Mouse (Mus musculus): Measurements from ENCODE around the gene Arv1. TPM values are rescaled to one million over a fixed set of nuclear protein-coding genes. Genes with fewer than 3 reads are reported as not detected.

Arv1 gene
- polyA plus RNA-seq, 1 experiment from 2014 or later = 32.6 TPM

DNA sequence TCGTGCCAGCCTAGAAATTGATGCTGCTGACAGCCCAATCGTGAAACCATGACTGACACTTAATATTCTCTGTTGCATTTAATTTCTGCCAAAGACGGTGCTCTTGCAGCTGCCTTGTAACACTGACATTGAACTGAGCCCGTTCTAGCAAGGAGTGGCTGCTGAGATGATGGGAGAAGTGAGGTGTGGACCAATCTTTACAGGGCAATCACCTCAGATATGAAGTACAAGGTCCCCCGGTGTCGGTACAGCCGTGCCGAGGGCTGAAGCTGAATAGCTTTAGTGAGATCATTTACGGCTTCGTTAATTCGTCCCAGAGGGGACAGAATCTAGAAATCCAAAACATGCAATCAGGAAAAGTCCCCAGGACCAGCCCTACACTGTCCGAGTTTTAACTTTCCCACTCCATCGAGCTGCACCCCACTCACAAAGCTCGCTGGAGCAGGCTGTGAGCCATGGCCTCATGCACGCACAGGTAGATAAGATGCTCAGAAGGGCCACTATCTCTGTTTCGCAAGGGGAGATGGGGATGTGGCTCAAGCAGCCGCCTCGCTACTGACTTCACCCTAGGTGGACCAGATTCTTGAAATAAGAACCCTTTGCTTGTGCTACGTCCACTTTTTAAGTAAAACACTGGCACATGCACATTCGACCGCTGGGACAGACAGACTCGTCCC, 26.4 kb upstream of the Arv1 start:
- WGBS = 95% methylated on average over 22 of the region's 22 CpGs
- no peak overlapping the region for H3K9ac ChIP-seq (replicated peaks)
- H3K27me3 ChIP-seq = no peaks in the 10 kb centered on the region
- no peaks in the 10 kb centered on the region for H3K9me3 ChIP-seq
- no peak overlapping the region for H3K4me2 ChIP-seq (replicated peaks)
- no peak for ATAC-seq
- H3K4me1 ChIP-seq (replicated peaks) = no peaks in the 10 kb centered on the region
- no peak overlapping the region for H3K4me3 ChIP-seq (replicated peaks)
- H3K27ac ChIP-seq = no peak overlapping the region
- peaks cover 78% of the 10 kb centered on the region for H3K36me3 ChIP-seq

DNA sequence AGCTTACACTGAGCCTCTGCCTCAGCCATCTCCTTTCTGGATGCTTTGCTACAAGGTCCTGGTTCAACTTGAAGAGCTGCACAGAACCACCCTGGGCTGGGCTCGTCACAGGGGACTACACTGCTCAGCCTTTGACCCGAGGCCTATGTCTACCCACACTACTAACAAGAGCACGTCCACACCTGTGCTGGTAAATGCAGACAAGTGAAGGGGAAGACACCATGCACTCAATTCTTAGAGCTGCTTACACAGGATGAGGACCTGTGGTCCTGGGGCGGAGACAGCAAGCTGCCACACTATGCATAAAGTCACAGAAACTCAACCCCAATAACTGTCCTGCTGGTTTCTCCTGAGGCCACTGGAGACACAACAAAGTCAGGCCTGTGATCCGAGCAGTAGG, 21.7 kb upstream of the Arv1 start:
- Histone ChIP-seq H3K27me3 (no peaks in the 10 kb centered on the region), H3K4me2 (replicated peaks) (no peak overlapping the region), H3K36me3 (peaks cover 76% of the 10 kb centered on the region), H3K9me3 (no peaks in the 10 kb centered on the region), H3K27ac (no peak overlapping the region), H3K9ac (replicated peaks) (no peak overlapping the region), H3K4me1 (replicated peaks) (no peaks in the 10 kb centered on the region), H3K4me3 (replicated peaks) (no peak overlapping the region)
- ATAC-seq = no peak
- WGBS = 86% methylated on average over 5 of the region's 5 CpGs

DNA sequence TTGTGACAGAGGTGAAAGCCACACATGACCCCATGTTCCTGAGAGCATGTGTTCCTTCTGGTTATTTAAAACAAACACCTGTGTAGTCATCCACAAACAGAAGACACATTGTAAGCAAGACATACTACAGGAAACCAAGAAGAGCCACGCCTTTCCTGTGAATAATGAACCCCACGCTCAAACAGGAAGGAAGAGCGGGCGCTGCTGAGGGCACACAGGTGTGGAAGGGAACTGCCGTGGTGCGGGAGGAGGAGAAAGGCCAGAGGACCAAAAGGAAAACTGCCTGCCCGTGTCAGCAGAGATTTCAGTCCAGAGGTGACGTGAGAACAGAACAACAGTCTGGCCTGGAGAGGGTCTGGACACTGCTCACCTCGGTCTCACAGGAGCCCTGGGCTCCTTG, 20.9 kb upstream of the Arv1 start:
- peaks cover 76% of the 10 kb centered on the region for H3K36me3 ChIP-seq
- 86% methylated on average over 9 of the region's 9 CpGs for WGBS

DNA sequence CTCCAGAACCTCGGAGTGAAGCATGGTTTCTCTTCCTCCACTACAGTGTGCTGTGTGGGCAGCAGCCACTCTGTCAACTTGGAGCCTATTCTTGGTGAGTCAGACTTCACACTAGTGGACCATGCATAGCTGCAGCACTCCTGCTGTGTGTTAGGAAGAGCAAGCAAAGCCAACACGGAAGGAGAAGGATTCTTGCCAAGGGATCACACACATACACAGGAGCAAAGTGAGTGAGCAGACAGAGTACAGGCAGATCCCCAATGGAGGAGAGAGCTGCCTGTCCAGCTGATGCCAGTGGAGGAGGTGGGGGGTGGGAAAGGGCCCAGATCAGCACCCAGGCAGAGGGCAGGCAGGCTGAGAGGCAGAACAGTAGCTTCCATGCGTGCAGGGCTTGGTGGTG, 19.8 kb upstream of the Arv1 start:
- H3K27ac ChIP-seq = no peak overlapping the region
- no peak overlapping the region for H3K4me3 ChIP-seq (replicated peaks)
- H3K4me1 ChIP-seq (replicated peaks) = no peaks in the 10 kb centered on the region
- no peaks in the 10 kb centered on the region for H3K9me3 ChIP-seq
- peaks cover 85% of the 10 kb centered on the region for H3K36me3 ChIP-seq
- WGBS = 86% methylated on average over 3 of the region's 3 CpGs
- H3K9ac ChIP-seq (replicated peaks) = no peak overlapping the region
- no peak overlapping the region for H3K4me2 ChIP-seq (replicated peaks)
- H3K27me3 ChIP-seq = no peaks in the 10 kb centered on the region
- ATAC-seq = no peak

More for the DNA sequence above, 20.9 kb upstream of the Arv1 start:
- no peak overlapping the region for H3K4me2 ChIP-seq (replicated peaks)
- no peaks in the 10 kb centered on the region for H3K9me3 ChIP-seq
- no peak overlapping the region for H3K27ac ChIP-seq
- ATAC-seq = no peak
- H3K4me3 ChIP-seq (replicated peaks) = no peak overlapping the region
- H3K4me1 ChIP-seq (replicated peaks) = no peaks in the 10 kb centered on the region
- no peak overlapping the region for H3K9ac ChIP-seq (replicated peaks)
- no peaks in the 10 kb centered on the region for H3K27me3 ChIP-seq

DNA sequence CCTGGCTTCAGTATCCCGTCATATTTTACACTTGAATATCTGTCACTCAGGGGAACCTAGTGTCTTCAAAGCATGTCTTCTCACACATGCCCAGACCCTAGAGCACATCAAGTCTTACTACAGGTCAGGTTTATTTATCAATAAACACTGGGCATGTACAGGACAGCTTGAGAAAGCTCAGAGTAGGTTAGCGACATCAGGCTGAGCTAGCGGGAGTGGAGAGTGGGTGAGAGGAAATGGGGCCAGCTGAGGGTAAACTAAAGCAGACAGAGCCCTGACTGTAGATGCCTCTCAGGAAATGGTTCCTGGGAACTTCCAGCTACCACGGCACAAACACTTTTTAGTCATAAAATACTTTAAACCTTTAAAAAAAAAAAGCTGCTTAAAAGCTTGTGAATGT, 18.4 kb upstream of the Arv1 start:
- Histone ChIP-seq H3K27ac (no peak overlapping the region), H3K4me3 (replicated peaks) (no peak overlapping the region), H3K36me3 (peaks cover 77% of the 10 kb centered on the region), H3K9ac (replicated peaks) (no peak overlapping the region), H3K4me2 (replicated peaks) (no peak overlapping the region), H3K9me3 (no peaks in the 10 kb centered on the region), H3K4me1 (replicated peaks) (no peaks in the 10 kb centered on the region), H3K27me3 (no peaks in the 10 kb centered on the region)
- 83% methylated on average over 4 of the region's 4 CpGs for WGBS
- no peak for ATAC-seq

DNA sequence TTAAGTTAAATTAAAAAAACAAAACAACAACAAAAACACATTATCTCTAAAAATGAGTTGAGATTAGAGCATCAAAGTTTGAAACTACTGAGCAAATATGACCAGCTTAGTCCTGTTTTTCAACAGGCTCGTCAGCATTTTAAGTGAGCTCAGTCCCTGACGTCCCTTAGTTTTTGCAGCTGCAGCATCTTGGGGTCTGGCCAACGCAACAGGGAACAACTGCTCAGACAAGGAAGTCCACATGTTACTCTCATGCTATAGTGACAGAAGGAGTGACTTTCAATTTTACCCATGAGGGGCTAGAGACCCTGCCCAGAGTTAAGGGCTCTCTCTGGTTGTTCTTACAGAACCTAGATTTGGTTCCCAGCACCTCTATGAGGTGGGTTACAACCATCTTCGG, 17.6 kb upstream of the Arv1 start:
- no peaks in the 10 kb centered on the region for H3K27me3 ChIP-seq

GRCm38 (mm10) chr8:124705823-124706222, 16.1 kb upstream of the Arv1 start:
- no peak for ATAC-seq
- H3K36me3 ChIP-seq = peaks cover 78% of the 10 kb centered on the region
- H3K9me3 ChIP-seq = no peaks in the 10 kb centered on the region
- H3K27ac ChIP-seq = no peak overlapping the region
- H3K9ac ChIP-seq (replicated peaks) = no peak overlapping the region
- no peaks in the 10 kb centered on the region for H3K27me3 ChIP-seq
- H3K4me2 ChIP-seq (replicated peaks) = no peak overlapping the region
- no peaks in the 10 kb centered on the region for H3K4me1 ChIP-seq (replicated peaks)
- no peak overlapping the region for H3K4me3 ChIP-seq (replicated peaks)
- WGBS = 94% methylated on average over 8 of the region's 8 CpGs

More for the DNA sequence above, 17.6 kb upstream of the Arv1 start:
- Histone ChIP-seq H3K4me3 (replicated peaks) (no peak overlapping the region), H3K27ac (no peak overlapping the region), H3K9ac (replicated peaks) (no peak overlapping the region), H3K36me3 (peaks cover 79% of the 10 kb centered on the region), H3K9me3 (no peaks in the 10 kb centered on the region), H3K4me1 (replicated peaks) (no peaks in the 10 kb centered on the region), H3K4me2 (replicated peaks) (no peak overlapping the region)
- 92% methylated on average over 4 of the region's 4 CpGs for WGBS
- no peak for ATAC-seq

GRCm38 (mm10) chr8:124713207-124713606, 8.7 kb upstream of the Arv1 start:
- no peaks in the 10 kb centered on the region for H3K9me3 ChIP-seq
- no peak for ATAC-seq
- H3K4me3 ChIP-seq (replicated peaks) = no peak overlapping the region
- no peaks in the 10 kb centered on the region for H3K27me3 ChIP-seq
- H3K4me1 ChIP-seq (replicated peaks) = no peaks in the 10 kb centered on the region
- H3K36me3 ChIP-seq = peaks cover 57% of the 10 kb centered on the region
- WGBS = 95% methylated on average over 6 of the region's 6 CpGs
- H3K9ac ChIP-seq (replicated peaks) = no peak overlapping the region
- no peak overlapping the region for H3K27ac ChIP-seq
- no peak overlapping the region for H3K4me2 ChIP-seq (replicated peaks)

DNA sequence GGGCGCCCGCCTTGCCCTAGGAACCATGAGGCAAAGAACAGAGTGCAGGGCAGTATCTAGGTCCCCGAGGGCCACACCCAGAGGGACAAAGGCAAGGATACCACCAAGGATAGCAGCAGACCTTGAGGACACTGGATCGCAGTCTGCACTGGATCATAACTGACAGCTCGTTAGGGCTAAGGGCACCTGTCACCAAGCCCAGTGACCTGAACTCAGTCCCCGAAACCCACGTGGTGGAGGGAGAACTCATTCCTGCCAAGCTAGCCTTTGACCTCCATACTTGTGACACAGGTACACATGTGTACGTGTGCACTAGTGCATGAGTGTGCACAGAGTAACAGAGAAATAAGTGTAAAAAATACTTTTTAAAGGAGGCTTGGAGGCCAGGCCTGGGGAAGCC, 6.2 kb upstream of the Arv1 start:
- no peak overlapping the region for H3K4me3 ChIP-seq (replicated peaks)
- no peak for ATAC-seq
- no peak overlapping the region for H3K9ac ChIP-seq (replicated peaks)
- H3K27ac ChIP-seq = no peak overlapping the region
- WGBS = 92% methylated on average over 8 of the region's 8 CpGs
- peaks cover 41% of the 10 kb centered on the region for H3K36me3 ChIP-seq
- no peaks in the 10 kb centered on the region for H3K9me3 ChIP-seq
- H3K4me2 ChIP-seq (replicated peaks) = no peak overlapping the region
- no peaks in the 10 kb centered on the region for H3K27me3 ChIP-seq
- peaks cover 10% of the 10 kb centered on the region for H3K4me1 ChIP-seq (replicated peaks)

- no peak overlapping the region for H3K27ac ChIP-seq
- no peaks in the 10 kb centered on the region for H3K9me3 ChIP-seq
- no peak overlapping the region for H3K9ac ChIP-seq (replicated peaks)
- no peak for ATAC-seq
- H3K36me3 ChIP-seq = peaks cover 10% of the 10 kb centered on the region; the same call in 1 of the 2 replicates
- peak overlapping the region; percentile 96; the same call in 1 of the 2 replicates for H3K4me2 ChIP-seq (replicated peaks)
- WGBS = 73% methylated on average over 7 of the region's 7 CpGs
- no peaks in the 10 kb centered on the region for H3K27me3 ChIP-seq
- no peak overlapping the region for H3K4me3 ChIP-seq (replicated peaks)
- peaks cover 28% of the 10 kb centered on the region for H3K4me1 ChIP-seq (replicated peaks)
These were observed 1.8 kb upstream of the Arv1 start for GRCm38 (mm10) chr8:124720133-124720532.

- 3% methylated on average over 31 of the region's 31 CpGs for WGBS
These were observed 739 bp upstream of the Arv1 start for GRCm38 (mm10) chr8:124720938-124721861.

GRCm38 (mm10) chr8:124724301-124724700, 2.4 kb downstream of the Arv1 start:
- Histone ChIP-seq H3K4me3 (replicated peaks) (no peak overlapping the region), H3K9me3 (no peaks in the 10 kb centered on the region), H3K4me2 (replicated peaks) (no peak overlapping the region), H3K4me1 (replicated peaks) (peaks cover 28% of the 10 kb centered on the region), H3K27ac (no peak overlapping the region), H3K36me3 (peaks cover 32% of the 10 kb centered on the region), H3K27me3 (no peaks in the 10 kb centered on the region), H3K9ac (replicated peaks) (no peak overlapping the region)
- WGBS = 96% methylated on average over 7 of the region's 7 CpGs
- no peak for ATAC-seq

More at GRCm38 (mm10) chr8:124720938-124721861, 739 bp upstream of the Arv1 start:
- peak; percentile 83 for ATAC-seq
- Histone ChIP-seq H3K4me2 (replicated peaks) (peak overlapping the region; percentile 96), H3K9me3 (no peaks in the 10 kb centered on the region), H3K4me3 (replicated peaks) (peak overlapping the region; percentile 95), H3K27me3 (no peaks in the 10 kb centered on the region), H3K36me3 (peaks cover 13% of the 10 kb centered on the region), H3K27ac (peak overlapping the region; percentile 74), H3K4me1 (replicated peaks) (peaks cover 28% of the 10 kb centered on the region), H3K9ac (replicated peaks) (peak overlapping the region; percentile 93)

Measured in midbrain, embryonic 13.5 days (tissue).